Mouse (Mus musculus) frontal cortex, postnatal 36 days (tissue): ENCODE results near the gene Pnkp.
"Not testable (repeated sequence)": the region's sequence is repeated elsewhere in the genome, so short reads cannot be mapped to it uniquely, and the experiment has no call there.

ENCODE experiments used
- DNase-seq, 2 experiments: peaks; one replicate each; pipeline ENCODE4 v3.0.0; 2022; ENCODE audit warnings: low spot score in 2 of 2

Pnkp gene

GRCm38 (mm10) chr7:44868919-44869696, 12.2 kb downstream of the Pnkp start:
- no peak for DNase-seq

GRCm38 (mm10) chr7:44869697-44870528, 13.0 kb downstream of the Pnkp start, which contains the start of gene Ptov1:
Gene Ptov1 (minus strand): TSS chr7:44869788.
- peak; percentile 94 to 98 for DNase-seq

- DNase-seq: no peak
These were observed 13.7 kb downstream of the Pnkp start for GRCm38 (mm10) chr7:44870614-44871013.

- DNase-seq: no peak
These were observed 14.2 kb downstream of the Pnkp start for GRCm38 (mm10) chr7:44871181-44871580.

- DNase-seq: not testable (repeated sequence)
These were observed 14.8 kb downstream of the Pnkp start for GRCm38 (mm10) chr7:44871774-44872173.

- DNase-seq: no peak
These were observed 20.9 kb downstream of the Pnkp start for GRCm38 (mm10) chr7:44877833-44878232.

GRCm38 (mm10) chr7:44883036-44883435, 26.1 kb downstream of the Pnkp start:
- DNase-seq: no peak

GRCm38 (mm10) chr7:44884637-44885036, 27.7 kb downstream of the Pnkp start:
- DNase-seq: no peak

GRCm38 (mm10) chr7:44886964-44887363, 30.0 kb downstream of the Pnkp start:
- no peak for DNase-seq

- no peak for DNase-seq
These were observed 31.5 kb downstream of the Pnkp start for GRCm38 (mm10) chr7:44888256-44889105.

- no peak for DNase-seq
These were observed 33.2 kb downstream of the Pnkp start for GRCm38 (mm10) chr7:44890180-44890579.

GRCm38 (mm10) chr7:44890737-44891136, 33.8 kb downstream of the Pnkp start:
- DNase-seq: no peak

- DNase-seq: no peak
These were observed 34.7 kb downstream of the Pnkp start for GRCm38 (mm10) chr7:44891611-44892010.

GRCm38 (mm10) chr7:44892276-44892921, 35.5 kb downstream of the Pnkp start, which contains the start of gene Med25:
Gene Med25 (minus strand): TSS chr7:44892712.
- DNase-seq: peak; percentile 93 to 98

- no peak for DNase-seq
These were observed 36.3 kb downstream of the Pnkp start for GRCm38 (mm10) chr7:44893197-44893596.

GRCm38 (mm10) chr7:44894175-44894574, 37.2 kb downstream of the Pnkp start:
- no peak for DNase-seq

GRCm38 (mm10) chr7:44895206-44895592, 38.3 kb downstream of the Pnkp start:
- no peak for DNase-seq

- DNase-seq: peak; percentile 89 to 94
These were observed 38.9 kb downstream of the Pnkp start, which contains the start of gene Fuz for GRCm38 (mm10) chr7:44895593-44896434. Gene Fuz (plus strand): TSS chr7:44896079.

GRCm38 (mm10) chr7:44896499-44896898, 39.6 kb downstream of the Pnkp start:
- no peak for DNase-seq

- DNase-seq: no peak
These were observed 41.7 kb downstream of the Pnkp start for GRCm38 (mm10) chr7:44898607-44899006.
